Mouse (Mus musculus) embryonic facial prominence, embryonic 14.5 days (tissue): ENCODE results near the gene Elavl4. TPM values are rescaled to one million over a fixed set of nuclear protein-coding genes. Genes with fewer than 3 reads are reported as not detected.

Source experiments
- ATAC-seq: fragments of 200-750 bp; cut with Nextera tagmentation; 2 replicates; pipeline ENCODE4 v1.8.0; 2017; ENCODE audit warnings: low read depth, moderate number of reproducible peaks, moderate TSS enrichment
- DNase-seq: peaks from one replicate; pipeline ENCODE4 v3.0.0-alpha.2; 2015; ENCODE audit warnings: low spot score
- H3K27ac ChIP-seq: fragments of 300-500 bp; sonication (generic); replicated peaks from 2 replicates; pipeline ENCODE4 v1.5.1; 2014; ENCODE audit warnings: low read depth, mild to moderate bottlenecking, low read length, moderate library complexity
- H3K27me3 ChIP-seq: fragments of 300-500 bp; sonication (generic); replicated peaks from 2 replicates; pipeline ENCODE4 v1.6.1; 2014; ENCODE audit warnings: low read length; ENCODE audit not compliant: control insufficient read depth, insufficient read depth
- H3K36me3 ChIP-seq: fragments of 300-500 bp; sonication (generic); 2 replicates; pipeline ENCODE4 v1.6.1; 2014; ENCODE audit warnings: low read length, mixed read lengths; ENCODE audit not compliant: control insufficient read depth, insufficient read depth
- H3K4me1 ChIP-seq: fragments of 300-500 bp; sonication (generic); 2 replicates; pipeline ENCODE4 v1.6.1; 2014; ENCODE audit warnings: antibody characterized with exemption, low read length; ENCODE audit not compliant: control insufficient read depth, insufficient read depth
- H3K4me2 ChIP-seq: fragments of 300-500 bp; sonication (generic); 2 replicates; pipeline ENCODE4 v1.6.1; 2014; ENCODE audit warnings: low read depth, mild to moderate bottlenecking, low read length, moderate library complexity, mixed read lengths
- H3K4me3 ChIP-seq: fragments of 300-500 bp; sonication (generic); 2 replicates; pipeline ENCODE4 v1.5.1; 2014; ENCODE audit warnings: low read depth, mild to moderate bottlenecking, low read length
- H3K9ac ChIP-seq: fragments of 300-500 bp; sonication (generic); 2 replicates; pipeline ENCODE4 v1.6.1; 2014; ENCODE audit warnings: low read depth, mild to moderate bottlenecking, low read length, moderate library complexity, mixed read lengths
- H3K9me3 ChIP-seq: fragments of 300-500 bp; sonication (generic); 2 replicates; pipeline ENCODE4 v1.6.1; 2016; ENCODE audit warnings: low read length; ENCODE audit not compliant: control insufficient read depth
- WGBS: fragments of 180-500 bp; shearing (Covaris S2); extraction: QIAGEN DNeasy Blood & Tissue Kit; methylation state at CpG from one replicate; pipeline ENCODE4 v1.1.7; 2014; 5-methylcytosine and 5-hydroxymethylcytosine counted together
- polyA plus RNA-seq: library from polyadenylated mRNA; unstranded; fragments of >200 nt; fragmentation: Nextera tagmentation; extraction: Ambion mirVana; gene quantifications from 2 replicates; pipeline ENCODE4 v1.2.1, GENCODE M21; 2014

Gene Elavl4
- polyA plus RNA-seq, 1 experiment from 2014 or later: 34.2 TPM

- Histone ChIP-seq H3K4me2 (peak overlapping the region; percentile 24), H3K27ac (no peak overlapping the region; the same call in 1 of the 2 replicates), H3K4me3 (peak overlapping the region; percentile 22; the same call in 1 of the 2 replicates), H3K36me3 (no peaks in the 10 kb centered on the region), H3K9me3 (no peaks in the 10 kb centered on the region), H3K9ac (peak overlapping the region; percentile 40), H3K27me3 (no peaks in the 10 kb centered on the region), H3K4me1 (0 out of 2 replicates have a peak, but pooled peaks cover 2% of the 10 kb centered on the region)
- peak; percentile 23; the same call in 1 of the 2 replicates for ATAC-seq
- WGBS: 33% methylated on average over 9 of the region's 9 CpGs
- peak; percentile 28 for DNase-seq
These were observed 65.3 kb downstream of the Elavl4 start for GRCm38 (mm10) chr4:110286371-110286781.

- H3K4me3 ChIP-seq: peak overlapping the region; percentile 22
- no peaks in the 10 kb centered on the region for H3K36me3 ChIP-seq
- H3K9me3 ChIP-seq: no peaks in the 10 kb centered on the region
- H3K27me3 ChIP-seq: no peaks in the 10 kb centered on the region
- DNase-seq: peak; percentile 69
- H3K4me1 ChIP-seq: 0 out of 2 replicates have a peak, but pooled peaks cover 2% of the 10 kb centered on the region
- peak overlapping the region; percentile 24 for H3K4me2 ChIP-seq
- WGBS: 25% methylated on average over 15 of the region's 15 CpGs
- ATAC-seq: peak; percentile 68
- no peak overlapping the region; the same call in 1 of the 2 replicates for H3K27ac ChIP-seq
- peak overlapping the region; percentile 40; the same call in 1 of the 2 replicates for H3K9ac ChIP-seq
These were observed 66.1 kb downstream of the Elavl4 start for GRCm38 (mm10) chr4:110285346-110286330.

- Histone ChIP-seq H3K27me3 (no peaks in the 10 kb centered on the region), H3K27ac (no peak overlapping the region), H3K36me3 (no peaks in the 10 kb centered on the region), H3K9me3 (no peaks in the 10 kb centered on the region), H3K4me2 (no peak overlapping the region), H3K9ac (no peak overlapping the region), H3K4me1 (0 out of 2 replicates have a peak, but pooled peaks cover 2% of the 10 kb centered on the region), H3K4me3 (no peak overlapping the region)
- ATAC-seq (no peak), DNase-seq (no peak)
- WGBS: 86% methylated on average over 3 of the region's 3 CpGs
These were observed 67.3 kb downstream of the Elavl4 start for GRCm38 (mm10) chr4:110284446-110284845.

GRCm38 (mm10) chr4:110270046-110270445 lies 81.7 kb downstream of the Elavl4 start:
- ATAC-seq (no peak), DNase-seq (no peak)
- Histone ChIP-seq H3K4me3 (no peak overlapping the region), H3K9ac (no peak overlapping the region), H3K4me2 (no peak overlapping the region), H3K27ac (no peak overlapping the region), H3K27me3 (no peaks in the 10 kb centered on the region), H3K36me3 (no peaks in the 10 kb centered on the region), H3K4me1 (no peaks in the 10 kb centered on the region), H3K9me3 (no peaks in the 10 kb centered on the region)
- 17% methylated on average over 4 of the region's 4 CpGs for WGBS

DNA sequence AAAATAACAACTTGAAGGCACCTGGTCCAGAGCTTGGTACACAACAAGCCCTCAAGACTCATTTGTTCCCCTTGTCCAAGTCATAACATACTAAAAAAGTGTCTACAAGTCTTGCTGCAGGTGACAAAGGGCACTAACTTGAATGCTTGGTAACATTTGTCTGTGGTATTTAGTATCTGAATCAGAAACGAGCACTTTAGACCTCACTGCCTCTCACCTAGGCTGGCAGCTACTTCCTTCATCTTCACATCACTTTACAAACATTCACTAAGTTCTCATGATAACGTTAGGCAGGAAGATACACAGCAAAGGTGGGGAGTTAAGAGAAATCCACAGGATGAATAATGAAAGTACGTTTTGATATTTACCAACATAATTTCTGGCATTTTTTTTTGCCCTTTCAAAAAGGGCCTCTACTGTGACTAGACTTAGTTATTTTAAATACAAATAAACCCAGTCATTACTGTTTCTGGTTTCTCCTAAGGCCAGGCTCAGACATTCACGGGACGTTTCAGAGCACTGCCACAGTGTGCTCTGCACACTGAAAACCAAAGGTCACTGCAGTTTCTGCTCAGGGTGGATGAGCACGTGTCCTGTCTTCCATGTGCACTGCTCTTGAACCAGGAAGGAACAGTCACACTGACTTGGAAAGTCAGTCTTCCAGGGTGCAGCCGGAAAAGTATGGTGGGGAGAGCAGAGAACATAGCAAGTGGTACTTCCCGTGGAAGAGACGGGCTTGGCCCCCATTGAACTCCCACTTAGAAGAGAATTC lies 84.7 kb downstream of the Elavl4 start:
- no peak overlapping the region for H3K9ac ChIP-seq
- no peaks in the 10 kb centered on the region for H3K4me1 ChIP-seq
- H3K4me3 ChIP-seq: no peak overlapping the region
- H3K9me3 ChIP-seq: no peaks in the 10 kb centered on the region
- H3K4me2 ChIP-seq: no peak overlapping the region
- DNase-seq: no peak
- H3K27ac ChIP-seq: no peak overlapping the region
- H3K27me3 ChIP-seq: no peaks in the 10 kb centered on the region
- 74% methylated on average over 9 of the region's 9 CpGs for WGBS
- no peaks in the 10 kb centered on the region for H3K36me3 ChIP-seq
- no peak for ATAC-seq

DNA sequence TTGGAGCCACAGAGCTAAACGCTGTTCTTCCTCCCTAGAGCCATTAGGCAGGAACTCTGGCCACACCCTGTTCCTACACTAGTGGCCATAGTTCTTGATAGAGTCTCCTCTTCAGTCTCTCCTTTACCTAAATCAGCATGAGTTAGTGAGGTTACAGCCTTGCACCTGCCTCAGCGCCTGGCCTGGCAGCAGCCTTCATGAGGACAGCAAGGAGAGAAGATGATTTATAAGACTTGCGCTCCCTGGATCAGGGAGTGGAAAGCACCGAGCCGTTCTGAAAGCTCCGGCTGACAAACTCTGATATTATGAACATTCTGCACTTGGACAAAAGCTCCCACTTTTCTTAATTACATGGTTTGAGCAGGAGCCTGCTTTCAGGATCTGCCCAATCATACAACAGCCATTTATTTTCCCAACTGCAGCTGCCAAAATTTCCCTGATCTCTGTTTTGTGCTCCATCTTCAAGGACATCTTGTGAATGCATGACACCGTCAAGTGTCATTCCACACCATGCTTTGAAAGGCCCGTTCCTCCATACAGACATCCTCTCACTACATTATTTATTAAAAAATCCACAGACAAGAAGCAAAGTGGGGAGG lies 87.3 kb downstream of the Elavl4 start:
- no peak overlapping the region for H3K27ac ChIP-seq
- H3K9me3 ChIP-seq: no peaks in the 10 kb centered on the region
- H3K4me1 ChIP-seq: no peaks in the 10 kb centered on the region
- H3K4me3 ChIP-seq: no peak overlapping the region
- no peak for ATAC-seq
- no peaks in the 10 kb centered on the region for H3K36me3 ChIP-seq
- H3K9ac ChIP-seq: no peak overlapping the region
- no peak overlapping the region for H3K4me2 ChIP-seq
- H3K27me3 ChIP-seq: no peaks in the 10 kb centered on the region
- DNase-seq: no peak
- WGBS: 68% methylated on average over 8 of the region's 8 CpGs

GRCm38 (mm10) chr4:110257360-110257759 lies 94.3 kb downstream of the Elavl4 start:
- no peaks in the 10 kb centered on the region for H3K4me1 ChIP-seq
- H3K27me3 ChIP-seq: no peaks in the 10 kb centered on the region
- no peak overlapping the region for H3K9ac ChIP-seq
- H3K4me3 ChIP-seq: no peak overlapping the region
- ATAC-seq: no peak
- 55% methylated on average over 3 of the region's 3 CpGs for WGBS
- no peaks in the 10 kb centered on the region for H3K9me3 ChIP-seq
- no peak overlapping the region for H3K4me2 ChIP-seq
- DNase-seq: no peak
- no peaks in the 10 kb centered on the region for H3K36me3 ChIP-seq
- no peak overlapping the region for H3K27ac ChIP-seq

DNA sequence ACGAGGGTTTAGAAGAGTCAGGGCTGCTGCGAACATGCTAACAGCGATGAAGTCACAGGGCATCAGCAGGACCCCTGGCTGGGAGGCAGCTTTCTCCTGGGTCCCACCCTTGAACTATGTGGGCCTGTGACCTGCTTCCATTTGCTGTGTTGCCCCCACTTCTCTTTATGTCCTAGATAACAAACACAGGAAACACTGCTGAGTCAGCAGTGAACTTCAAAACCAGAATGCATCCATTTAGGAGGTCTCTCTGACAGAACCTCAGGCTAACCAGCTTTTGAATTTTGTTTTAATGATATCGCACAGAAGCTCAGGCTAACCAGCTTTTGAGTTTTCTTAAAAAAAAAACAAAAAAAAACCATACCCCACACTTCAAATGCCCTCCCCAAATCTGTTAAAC lies 96.1 kb downstream of the Elavl4 start:
- no peak for ATAC-seq
- 83% methylated on average over 4 of the region's 4 CpGs for WGBS
- no peak for DNase-seq

More for the DNA sequence above, 96.1 kb downstream of the Elavl4 start:
- no peaks in the 10 kb centered on the region for H3K4me1 ChIP-seq
- no peaks in the 10 kb centered on the region for H3K9me3 ChIP-seq
- H3K27me3 ChIP-seq: no peaks in the 10 kb centered on the region
- H3K27ac ChIP-seq: no peak overlapping the region
- no peak overlapping the region for H3K9ac ChIP-seq
- no peak overlapping the region for H3K4me2 ChIP-seq
- no peaks in the 10 kb centered on the region for H3K36me3 ChIP-seq
- no peak overlapping the region for H3K4me3 ChIP-seq
